Mouse (Mus musculus) left cerebral cortex, postnatal 25 days (tissue): ENCODE measurements around the gene Pou3f4. TPM values are rescaled to one million over a fixed set of nuclear protein-coding genes. Genes with fewer than 3 reads are reported as not detected.
"Not testable (repeated sequence)": the region's sequence is repeated elsewhere in the genome, so short reads cannot be mapped to it uniquely, and the experiment has no call there.

Source experiments
- DNase-seq, 2 experiments: peaks; one replicate each; pipeline ENCODE4 v3.0.0; 2022; ENCODE audit warnings: low spot score in 2 of 2, mixed read lengths in 1 of 2
- intact Hi-C: fragments of 180-260 bp; cut with DNase I; formaldehyde crosslinking; loops from one replicate; pipeline ENCODE4 v1.15.1; 2025
- total RNA-seq, 2 experiments: library from RNA; stranded (reverse); gene quantifications; 2 replicates each; pipeline ENCODE4 v1.2.3; 2021

Pou3f4 gene
- total RNA-seq: 1 to 10 TPM; 3.8 to 8.6 TPM

GRCm38 (mm10) chrX:110814151-110814571 lies at the start of gene Pou3f4:
Gene Pou3f4 (plus strand): TSS chrX:110814280.
- DNase-seq: peak; percentile 74 to 88
- intact Hi-C loops: loop anchor here (10.0 kb wide), 1 partner anchor 1079 kb away; no protein-coding TSS in a partner anchor

- DNase-seq: no peak
- intact Hi-C loops: no loop called here
These were observed 48.1 kb upstream of the Pou3f4 start for GRCm38 (mm10) chrX:110765939-110766338.

- DNase-seq, intact Hi-C loops: not testable (repeated sequence)
These were observed 39.3 kb upstream of the Pou3f4 start for GRCm38 (mm10) chrX:110774807-110775206.

DNA sequence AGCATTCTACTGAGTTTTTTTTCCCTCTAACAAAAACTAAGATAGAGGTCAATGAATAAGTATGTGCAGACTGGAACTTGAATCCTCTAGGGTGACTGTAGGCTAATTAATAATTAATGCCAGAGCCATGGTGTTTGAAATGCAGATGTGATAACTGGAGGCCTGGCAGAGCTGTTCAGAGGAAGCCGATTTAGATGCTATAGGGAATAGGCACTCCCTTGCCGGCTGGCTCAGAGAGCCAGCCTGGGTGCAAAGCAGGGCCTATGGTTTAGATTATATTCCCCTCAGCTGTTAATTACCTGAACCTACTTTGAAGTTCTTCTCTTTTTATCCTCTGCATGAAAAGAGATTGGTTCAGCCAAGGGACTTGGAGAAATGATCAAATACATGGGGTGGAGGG lies 11.6 kb upstream of the Pou3f4 start:
- no peak for DNase-seq
- intact Hi-C loops: no loop called here

DNA sequence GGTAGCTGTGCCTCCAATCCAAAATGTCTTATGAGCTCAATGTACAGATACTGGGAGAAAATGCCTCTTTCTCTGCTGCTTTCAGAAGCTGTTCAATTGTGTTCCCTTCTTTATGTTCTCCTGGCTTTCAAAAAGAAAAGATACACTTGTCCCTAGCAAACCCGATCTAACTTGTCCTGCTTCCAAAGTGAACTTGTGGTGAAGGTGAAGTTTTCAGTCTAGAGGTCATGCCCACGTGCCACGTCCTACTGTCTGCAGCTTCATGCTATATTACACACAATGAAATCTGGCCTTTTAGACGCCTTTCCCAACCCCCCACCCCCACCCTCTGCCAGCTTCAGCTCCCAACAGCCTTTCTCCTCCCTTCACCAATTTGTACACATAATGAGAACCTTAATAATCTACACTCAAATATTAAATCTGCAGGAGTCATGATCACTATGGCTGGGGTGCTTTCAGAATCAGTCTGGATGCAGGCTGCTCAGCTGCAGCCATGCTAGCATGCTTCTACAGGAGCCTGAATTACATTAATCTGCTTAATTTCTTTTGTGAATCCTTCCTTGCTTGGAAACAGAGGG lies 4.0 kb upstream of the Pou3f4 start:
- intact Hi-C loops: loop anchor here (10.0 kb wide), 1 partner anchor 1075 kb away; no protein-coding TSS in a partner anchor

GRCm38 (mm10) chrX:110810753-110811506 lies 3.1 kb upstream of the Pou3f4 start:
- intact Hi-C loops: loop anchor here (10.0 kb wide), 1 partner anchor 1076 kb away; no protein-coding TSS in a partner anchor
- DNase-seq: no peak

More for the DNA sequence above, 4.0 kb upstream of the Pou3f4 start:
- DNase-seq: no peak

GRCm38 (mm10) chrX:110812071-110812470 lies 2.0 kb upstream of the Pou3f4 start:
- intact Hi-C loops: loop anchor here (10.0 kb wide), 1 partner anchor 1077 kb away; no protein-coding TSS in a partner anchor
- no peak for DNase-seq

DNA sequence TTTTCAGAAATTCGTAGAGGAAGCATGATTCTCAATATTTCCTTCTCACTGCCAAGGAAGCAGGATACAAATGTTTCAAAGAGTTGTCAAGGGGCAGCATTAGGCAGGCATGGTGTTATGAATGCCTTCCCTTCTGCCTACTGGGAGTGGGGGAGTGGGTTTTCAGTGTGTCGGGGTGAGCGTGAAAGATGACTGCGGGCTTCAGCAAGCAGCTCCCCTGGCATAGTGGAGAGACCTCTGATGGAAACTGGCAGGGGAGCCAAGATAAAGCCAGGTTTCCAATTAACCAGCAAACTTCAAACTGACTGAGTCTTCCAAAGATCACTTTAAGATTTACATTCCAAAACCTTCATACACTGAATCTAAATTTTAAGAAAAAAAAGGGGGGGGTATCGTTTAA lies 679 bp upstream of the Pou3f4 start:
- intact Hi-C loops: loop anchor here (10.0 kb wide), 1 partner anchor 1079 kb away; no protein-coding TSS in a partner anchor
- DNase-seq: no peak

DNA sequence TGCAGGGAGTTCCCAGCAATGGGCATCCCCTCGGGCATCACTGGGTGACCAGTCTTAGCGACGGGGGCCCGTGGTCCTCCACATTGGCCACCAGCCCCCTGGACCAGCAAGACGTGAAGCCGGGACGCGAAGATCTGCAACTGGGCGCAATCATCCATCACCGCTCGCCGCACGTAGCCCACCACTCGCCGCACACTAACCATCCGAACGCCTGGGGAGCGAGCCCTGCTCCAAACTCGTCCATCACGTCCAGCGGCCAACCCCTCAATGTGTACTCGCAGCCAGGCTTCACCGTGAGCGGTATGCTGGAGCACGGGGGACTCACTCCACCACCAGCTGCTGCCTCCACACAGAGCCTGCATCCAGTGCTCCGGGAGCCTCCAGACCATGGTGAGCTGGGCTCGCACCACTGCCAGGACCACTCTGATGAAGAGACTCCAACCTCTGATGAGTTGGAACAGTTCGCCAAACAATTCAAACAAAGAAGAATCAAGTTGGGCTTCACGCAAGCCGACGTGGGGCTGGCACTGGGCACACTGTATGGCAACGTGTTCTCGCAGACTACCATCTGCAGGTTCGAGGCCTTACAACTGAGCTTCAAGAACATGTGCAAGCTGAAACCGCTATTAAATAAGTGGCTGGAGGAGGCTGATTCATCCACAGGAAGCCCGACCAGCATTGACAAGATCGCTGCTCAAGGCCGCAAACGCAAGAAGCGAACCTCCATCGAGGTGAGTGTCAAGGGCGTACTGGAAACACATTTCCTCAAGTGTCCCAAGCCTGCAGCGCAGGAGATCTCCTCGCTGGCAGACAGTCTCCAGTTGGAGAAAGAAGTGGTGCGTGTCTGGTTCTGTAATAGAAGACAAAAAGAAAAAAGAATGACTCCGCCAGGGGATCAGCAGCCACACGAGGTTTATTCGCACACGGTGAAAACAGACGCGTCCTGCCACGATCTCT lies 790 bp downstream of the Pou3f4 start:
- intact Hi-C loops: loop anchor here (10.0 kb wide), 1 partner anchor 1080 kb away; no protein-coding TSS in a partner anchor
- DNase-seq: peak in 1 of 2 experiments; percentile 10

GRCm38 (mm10) chrX:110815549-110815930 lies 1.5 kb downstream of the Pou3f4 start:
- intact Hi-C loops: loop anchor here (10.0 kb wide), 1 partner anchor 1081 kb away; no protein-coding TSS in a partner anchor
- DNase-seq: no peak

GRCm38 (mm10) chrX:110816609-110817008 lies 2.5 kb downstream of the Pou3f4 start:
- peak in 1 of 2 experiments; percentile 16 for DNase-seq
- intact Hi-C loops: loop anchor here (10.0 kb wide), 1 partner anchor 1082 kb away; no protein-coding TSS in a partner anchor

DNA sequence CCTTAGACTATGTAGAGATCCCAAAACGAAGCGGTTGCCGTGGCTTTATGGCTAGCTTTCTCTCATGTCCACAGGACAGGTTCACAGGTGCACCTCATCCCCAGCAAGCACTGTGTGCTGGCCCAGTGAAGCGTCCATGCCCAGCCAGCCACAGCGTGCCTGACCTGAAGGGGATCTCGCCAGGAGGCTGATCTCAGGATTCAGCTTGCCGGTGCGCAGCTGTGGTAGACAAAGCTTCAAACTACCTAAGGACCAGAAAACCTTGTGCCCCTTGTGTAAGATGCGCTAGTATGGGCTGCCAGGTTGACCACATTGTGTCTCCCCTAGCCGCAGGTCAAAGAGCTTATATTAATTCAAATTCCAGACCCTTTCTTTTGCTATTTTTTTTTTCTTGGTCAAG lies 3.1 kb downstream of the Pou3f4 start:
- DNase-seq: no peak
- intact Hi-C loops: loop anchor here (10.0 kb wide), 1 partner anchor 1082 kb away; no protein-coding TSS in a partner anchor

DNA sequence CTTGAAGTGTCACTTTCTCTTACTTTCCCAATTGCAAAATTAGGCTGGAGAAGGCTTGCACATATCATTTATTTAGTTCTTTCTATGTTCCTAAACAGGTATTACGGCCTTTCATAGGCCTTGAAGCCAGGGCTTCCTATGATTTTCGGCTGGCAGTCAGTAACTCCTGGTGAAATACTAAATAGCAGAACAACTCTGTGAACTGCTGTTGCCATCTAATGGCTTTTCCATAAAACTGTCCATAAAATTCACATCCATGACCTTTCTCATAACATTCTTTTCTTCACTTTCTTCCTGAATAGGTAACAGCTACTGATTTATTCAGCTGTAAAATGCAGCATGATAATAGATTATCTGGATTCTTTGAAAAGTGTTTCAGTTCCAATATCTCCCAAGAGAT lies 23.4 kb downstream of the Pou3f4 start:
- no peak for DNase-seq
- intact Hi-C loops: no loop called here

GRCm38 (mm10) chrX:110851300-110851699 lies 37.2 kb downstream of the Pou3f4 start:
- DNase-seq: no peak
- intact Hi-C loops: no loop called here
